Mouse (Mus musculus) left cerebral cortex, adult 2 months (tissue): ENCODE measurements around the gene Ccdc194. TPM values are rescaled to one million over a fixed set of nuclear protein-coding genes. Genes with fewer than 3 reads are reported as not detected.
"Not testable (repeated sequence)": the region's sequence is repeated elsewhere in the genome, so short reads cannot be mapped to it uniquely, and the experiment has no call there.

Experiments used
- DNase-seq, 2 experiments: peaks; one replicate each; pipeline ENCODE4 v3.0.0; 2021 to 2022; ENCODE audit warnings: low spot score in 2 of 2, mixed read lengths in 1 of 2; ENCODE audit errors: extremely low spot score in 1 of 2
- H3K27ac ChIP-seq: fragments of 200-600 bp; 2 replicates; pipeline ENCODE4 v1.8.1; 2022
- H3K4me3 ChIP-seq: fragments of 200-600 bp; 2 replicates; pipeline ENCODE4 v1.8.1; 2022
- CTCF ChIP-seq: fragments of 200-600 bp; IDR thresholded peaks from 2 replicates; pipeline ENCODE4 v1.8.1; 2022; ENCODE audit warnings: antibody characterized with exemption, mild to moderate bottlenecking, moderate library complexity
- intact Hi-C: fragments of 180-260 bp; cut with DNase I; formaldehyde crosslinking; loops from one replicate; pipeline ENCODE4 v1.15.1; 2025
- total RNA-seq, 2 experiments: library from RNA; stranded (reverse); gene quantifications; 2 replicates each; pipeline ENCODE4 v1.2.3; 2021

The Ccdc194 gene
- total RNA-seq, 2 experiments from 2014 or later: not detected

GRCm38 (mm10) chr8:71547590-71547989 is 22.1 kb upstream of the Ccdc194 start:
- no peak for DNase-seq
- TF ChIP-seq CTCF: no peak
- Histone ChIP-seq H3K27ac (no peak overlapping the region), H3K4me3 (no peak overlapping the region)
- intact Hi-C loops: no loop called here

- no peak for DNase-seq
- no peak overlapping the region for H3K27ac ChIP-seq
- TF ChIP-seq CTCF: no peak
- intact Hi-C loops: no loop called here
- no peak overlapping the region for H3K4me3 ChIP-seq
Observed at GRCm38 (mm10) chr8:71545053-71545452, 19.5 kb upstream of the Ccdc194 start.

- no peak for TF ChIP-seq CTCF
- Histone ChIP-seq H3K4me3 (peak overlapping the region; percentile 98), H3K27ac (no peak overlapping the region)
- no peak for DNase-seq
- intact Hi-C loops: no loop called here
Observed at GRCm38 (mm10) chr8:71543755-71544154, 18.2 kb upstream of the Ccdc194 start.

GRCm38 (mm10) chr8:71542632-71543343 is 17.3 kb upstream of the Ccdc194 start, which contains the start of gene Mvb12a:
Gene Mvb12a (plus strand): TSS chr8:71542922.
- DNase-seq: peak; percentile 92 to 96
- no peak for TF ChIP-seq CTCF
- Histone ChIP-seq H3K4me3 (peak within 1 kb of the TSS; percentile 98), H3K27ac (peak within 1 kb of the TSS; percentile 80)
- intact Hi-C loops: no loop called here

- intact Hi-C loops: no loop called here
- H3K4me3 ChIP-seq: peak within 1 kb of the TSS; percentile 41
- peak in 1 of 2 experiments; percentile 32 for DNase-seq
- TF ChIP-seq CTCF: no peak
- H3K27ac ChIP-seq: peak within 1 kb of the TSS; percentile 4; the same call in 1 of the 2 replicates
Observed at GRCm38 (mm10) chr8:71537028-71537867, 11.7 kb upstream of the Ccdc194 start, which contains the start of gene Bst2. Gene Bst2 (minus strand): TSS chr8:71537456.

GRCm38 (mm10) chr8:71535663-71536062 is 10.2 kb upstream of the Ccdc194 start:
- no peak overlapping the region for H3K4me3 ChIP-seq
- intact Hi-C loops: no loop called here
- no peak for DNase-seq
- no peak overlapping the region for H3K27ac ChIP-seq
- TF ChIP-seq CTCF: no peak

- no peak for DNase-seq
- Histone ChIP-seq H3K4me3 (no peak overlapping the region), H3K27ac (no peak overlapping the region)
- intact Hi-C loops: no loop called here
- peak; percentile 13; the same call in 1 of the 2 replicates for TF ChIP-seq CTCF
Observed at GRCm38 (mm10) chr8:71534263-71534810, 8.8 kb upstream of the Ccdc194 start.

- H3K27ac ChIP-seq, H3K4me3 ChIP-seq, intact Hi-C loops, DNase-seq: not testable (repeated sequence)
- TF ChIP-seq CTCF: peak; percentile 69
Observed at GRCm38 (mm10) chr8:71530735-71531467, 5.4 kb upstream of the Ccdc194 start.

GRCm38 (mm10) chr8:71528362-71529073 is 3.0 kb upstream of the Ccdc194 start:
- intact Hi-C loops: no loop called here
- no peak for DNase-seq
- H3K27ac ChIP-seq: no peak overlapping the region
- H3K4me3 ChIP-seq: no peak overlapping the region
- no peak for TF ChIP-seq CTCF

- no peak for TF ChIP-seq CTCF
- intact Hi-C loops: no loop called here
- no peak overlapping the region for H3K4me3 ChIP-seq
- no peak for DNase-seq
- no peak overlapping the region for H3K27ac ChIP-seq
Observed at GRCm38 (mm10) chr8:71527162-71527870, 1.8 kb upstream of the Ccdc194 start.

GRCm38 (mm10) chr8:71526272-71526671 is 761 bp upstream of the Ccdc194 start:
- TF ChIP-seq CTCF: no peak
- no peak overlapping the region for H3K27ac ChIP-seq
- no peak overlapping the region for H3K4me3 ChIP-seq
- intact Hi-C loops: no loop called here
- no peak for DNase-seq
